Mouse (Mus musculus): Measurements from ENCODE around the gene Pip5k1c. TPM values are rescaled to one million over a fixed set of nuclear protein-coding genes. Genes with fewer than 3 reads are reported as not detected.

Gene Pip5k1c
- polyA plus RNA-seq, 1 experiment from 2014 or later = 123 TPM

GRCm38 (mm10) chr10:81320550-81321347 is 28.0 kb downstream of the Pip5k1c start, which contains the start of gene Cactin:
TSS of gene Cactin (plus strand) at chr10:81321103.
- H3K27me3 ChIP-seq = no peaks in the 10 kb centered on the region
- H3K4me2 ChIP-seq (replicated peaks) = peak within 1 kb of the TSS; percentile 80
- H3K9me3 ChIP-seq = no peaks in the 10 kb centered on the region
- WGBS = under 1% methylated on average over 68 of the region's 68 CpGs
- H3K4me3 ChIP-seq = peak within 1 kb of the TSS; percentile 72
- H3K36me3 ChIP-seq = peaks cover 50% of the 10 kb centered on the region
- ATAC-seq (replicated peaks) = peak; percentile 93
- H3K4me1 ChIP-seq = peaks cover 28% of the 10 kb centered on the region
- peak within 1 kb of the TSS; percentile 94 for H3K27ac ChIP-seq (replicated peaks)
- peak within 1 kb of the TSS; percentile 74 for H3K9ac ChIP-seq (replicated peaks)

- 0 out of 2 replicates have a peak, but pooled peaks have one; percentile 1 for ATAC-seq (replicated peaks)
- H3K27ac ChIP-seq (replicated peaks) = peak overlapping the region; percentile 94
- peaks cover 28% of the 10 kb centered on the region for H3K4me1 ChIP-seq
- H3K9me3 ChIP-seq = no peaks in the 10 kb centered on the region
- H3K36me3 ChIP-seq = peaks cover 51% of the 10 kb centered on the region
- H3K9ac ChIP-seq (replicated peaks) = peak overlapping the region; percentile 74
- H3K27me3 ChIP-seq = no peaks in the 10 kb centered on the region
- WGBS = 4% methylated on average over 20 of the region's 20 CpGs
- peak overlapping the region; percentile 72 for H3K4me3 ChIP-seq
- peak overlapping the region; percentile 80 for H3K4me2 ChIP-seq (replicated peaks)
These were observed 28.7 kb downstream of the Pip5k1c start for GRCm38 (mm10) chr10:81321436-81321835.

GRCm38 (mm10) chr10:81322444-81322843 is 29.7 kb downstream of the Pip5k1c start:
- H3K4me1 ChIP-seq = peaks cover 23% of the 10 kb centered on the region
- 91% methylated on average over 27 of the region's 27 CpGs for WGBS
- no peaks in the 10 kb centered on the region for H3K27me3 ChIP-seq
- ATAC-seq (replicated peaks) = no peak
- no peaks in the 10 kb centered on the region for H3K9me3 ChIP-seq
- no peak overlapping the region for H3K4me2 ChIP-seq (replicated peaks)
- H3K36me3 ChIP-seq = peaks cover 60% of the 10 kb centered on the region
- peak overlapping the region; percentile 72; the same call in 1 of the 2 replicates for H3K4me3 ChIP-seq
- no peak overlapping the region for H3K9ac ChIP-seq (replicated peaks)
- no peak overlapping the region for H3K27ac ChIP-seq (replicated peaks)

- ATAC-seq (replicated peaks) = no peak
- WGBS = 91% methylated on average over 23 of the region's 23 CpGs
- Histone ChIP-seq H3K4me3 (no peak overlapping the region), H3K27ac (replicated peaks) (no peak overlapping the region), H3K27me3 (no peaks in the 10 kb centered on the region), H3K4me1 (peaks cover 23% of the 10 kb centered on the region), H3K9ac (replicated peaks) (no peak overlapping the region), H3K4me2 (replicated peaks) (no peak overlapping the region), H3K9me3 (no peaks in the 10 kb centered on the region), H3K36me3 (peaks cover 54% of the 10 kb centered on the region)
These were observed 30.5 kb downstream of the Pip5k1c start for GRCm38 (mm10) chr10:81323141-81323775.

GRCm38 (mm10) chr10:81323791-81324530 is 31.2 kb downstream of the Pip5k1c start:
- Histone ChIP-seq H3K27me3 (no peaks in the 10 kb centered on the region), H3K36me3 (peaks cover 50% of the 10 kb centered on the region), H3K27ac (replicated peaks) (no peak overlapping the region), H3K9me3 (no peaks in the 10 kb centered on the region), H3K4me2 (replicated peaks) (no peak overlapping the region), H3K4me1 (peaks cover 23% of the 10 kb centered on the region), H3K4me3 (no peak overlapping the region), H3K9ac (replicated peaks) (no peak overlapping the region)
- WGBS = 95% methylated on average over 18 of the region's 18 CpGs
- ATAC-seq (replicated peaks) = no peak

- Histone ChIP-seq H3K4me2 (replicated peaks) (no peak overlapping the region), H3K27me3 (no peaks in the 10 kb centered on the region), H3K27ac (replicated peaks) (no peak overlapping the region), H3K9ac (replicated peaks) (no peak overlapping the region), H3K4me1 (peaks cover 13% of the 10 kb centered on the region), H3K36me3 (peaks cover 50% of the 10 kb centered on the region), H3K4me3 (no peak overlapping the region), H3K9me3 (no peaks in the 10 kb centered on the region)
- WGBS = 94% methylated on average over 21 of the region's 21 CpGs
- no peak for ATAC-seq (replicated peaks)
These were observed 32.4 kb downstream of the Pip5k1c start for GRCm38 (mm10) chr10:81325176-81325575.

- no peak overlapping the region for H3K4me2 ChIP-seq (replicated peaks)
- H3K4me1 ChIP-seq = peaks cover 13% of the 10 kb centered on the region
- WGBS = 93% methylated on average over 18 of the region's 18 CpGs
- no peaks in the 10 kb centered on the region; the same call in 1 of the 2 replicates for H3K27me3 ChIP-seq
- peaks cover 50% of the 10 kb centered on the region for H3K36me3 ChIP-seq
- no peak overlapping the region for H3K27ac ChIP-seq (replicated peaks)
- no peak for ATAC-seq (replicated peaks)
- no peak overlapping the region for H3K4me3 ChIP-seq
- no peaks in the 10 kb centered on the region for H3K9me3 ChIP-seq
- H3K9ac ChIP-seq (replicated peaks) = no peak overlapping the region
These were observed 33.0 kb downstream of the Pip5k1c start for GRCm38 (mm10) chr10:81325781-81326180.

- no peak for ATAC-seq (replicated peaks)
- peaks cover 7% of the 10 kb centered on the region for H3K4me1 ChIP-seq
- H3K4me3 ChIP-seq = no peak overlapping the region
- WGBS = 83% methylated on average over 6 of the region's 6 CpGs
- H3K9ac ChIP-seq (replicated peaks) = no peak overlapping the region
- H3K9me3 ChIP-seq = no peaks in the 10 kb centered on the region
- peaks cover 50% of the 10 kb centered on the region for H3K36me3 ChIP-seq
- H3K27me3 ChIP-seq = peaks cover 3% of the 10 kb centered on the region; the same call in 1 of the 2 replicates
- H3K27ac ChIP-seq (replicated peaks) = no peak overlapping the region
- no peak overlapping the region for H3K4me2 ChIP-seq (replicated peaks)
These were observed 34.1 kb downstream of the Pip5k1c start for GRCm38 (mm10) chr10:81326858-81327257.

GRCm38 (mm10) chr10:81327959-81328358 is 35.2 kb downstream of the Pip5k1c start:
- peaks cover 14% of the 10 kb centered on the region for H3K27me3 ChIP-seq
- H3K36me3 ChIP-seq = peaks cover 44% of the 10 kb centered on the region
- H3K4me2 ChIP-seq (replicated peaks) = no peak overlapping the region
- no peaks in the 10 kb centered on the region for H3K4me1 ChIP-seq
- H3K9ac ChIP-seq (replicated peaks) = no peak overlapping the region
- H3K4me3 ChIP-seq = no peak overlapping the region
- no peak for ATAC-seq (replicated peaks)
- WGBS = 56% methylated on average over 2 of the region's 2 CpGs
- no peak overlapping the region for H3K27ac ChIP-seq (replicated peaks)
- H3K9me3 ChIP-seq = no peaks in the 10 kb centered on the region

- H3K4me1 ChIP-seq = no peaks in the 10 kb centered on the region
- H3K9ac ChIP-seq (replicated peaks) = no peak within 1 kb of the TSS
- H3K36me3 ChIP-seq = peaks cover 40% of the 10 kb centered on the region
- WGBS = 24% methylated on average over 10 of the region's 10 CpGs
- no peaks in the 10 kb centered on the region for H3K9me3 ChIP-seq
- H3K4me2 ChIP-seq (replicated peaks) = no peak within 1 kb of the TSS
- H3K27me3 ChIP-seq = peaks cover 19% of the 10 kb centered on the region
- H3K4me3 ChIP-seq = no peak within 1 kb of the TSS
- H3K27ac ChIP-seq (replicated peaks) = 0 out of 2 replicates have a peak within 1 kb of the TSS, but pooled peaks have one; percentile 8
- ATAC-seq (replicated peaks) = no peak
These were observed 35.6 kb downstream of the Pip5k1c start, which contains the start of gene Tbxa2r for GRCm38 (mm10) chr10:81328386-81328785. TSS of gene Tbxa2r (plus strand) at chr10:81328731.

- Histone ChIP-seq H3K9me3 (no peaks in the 10 kb centered on the region), H3K36me3 (peaks cover 30% of the 10 kb centered on the region), H3K27me3 (peaks cover 20% of the 10 kb centered on the region), H3K4me2 (replicated peaks) (no peak overlapping the region), H3K27ac (replicated peaks) (no peak overlapping the region), H3K9ac (replicated peaks) (no peak overlapping the region), H3K4me1 (no peaks in the 10 kb centered on the region), H3K4me3 (no peak overlapping the region)
- ATAC-seq (replicated peaks) = no peak
- WGBS = 77% methylated on average over 10 of the region's 10 CpGs
These were observed 36.6 kb downstream of the Pip5k1c start for GRCm38 (mm10) chr10:81329194-81329975.

All from forebrain, embryonic 15.5 days (tissue).